Mouse (Mus musculus): ENCODE measurements around the gene Gfpt1. TPM values are rescaled to one million over a fixed set of nuclear protein-coding genes. Genes with fewer than 3 reads are reported as not detected.

Gfpt1 gene
- polyA plus RNA-seq, 3 experiments from 2014 or later = 15.8 to 21.8 (median 19.3) TPM

GRCm38 (mm10) chr6:87139796-87140553, 97.3 kb downstream of the Gfpt1 start:
- no peak for ATAC-seq

Other genes with a start within 250 kb of the Gfpt1 start
- gene Anxa4, start 249.3 kb upstream of the Gfpt1 start, polyA plus RNA-seq (2017; shearing (Covaris generic)) = 10 to 100 TPM; 15.8 to 42.3 (median 20.4) TPM
- 10 to 100 TPM; 23.9 to 27.8 (median 24.9) TPM for gene Aak1, start 193.3 kb upstream of the Gfpt1 start, polyA plus RNA-seq (2017; shearing (Covaris generic))
- 100 to 1,000 TPM; 125 to 144 (median 141) TPM for gene Nfu1, start 33.6 kb upstream of the Gfpt1 start, polyA plus RNA-seq (2017; shearing (Covaris generic))
- under 1 TPM in 2 of 3 experiments, not detected in 1; 0.20 to 0.80 TPM for gene D6Ertd527e, start 61.9 kb downstream of the Gfpt1 start, polyA plus RNA-seq (2017; shearing (Covaris generic))